Mouse (Mus musculus) thymus, postnatal 4 days (tissue): ENCODE measurements around the gene Celf6.

ENCODE experiments used
- DNase-seq: peaks from one replicate; pipeline ENCODE4 v3.0.0; 2021

Celf6 gene

DNA sequence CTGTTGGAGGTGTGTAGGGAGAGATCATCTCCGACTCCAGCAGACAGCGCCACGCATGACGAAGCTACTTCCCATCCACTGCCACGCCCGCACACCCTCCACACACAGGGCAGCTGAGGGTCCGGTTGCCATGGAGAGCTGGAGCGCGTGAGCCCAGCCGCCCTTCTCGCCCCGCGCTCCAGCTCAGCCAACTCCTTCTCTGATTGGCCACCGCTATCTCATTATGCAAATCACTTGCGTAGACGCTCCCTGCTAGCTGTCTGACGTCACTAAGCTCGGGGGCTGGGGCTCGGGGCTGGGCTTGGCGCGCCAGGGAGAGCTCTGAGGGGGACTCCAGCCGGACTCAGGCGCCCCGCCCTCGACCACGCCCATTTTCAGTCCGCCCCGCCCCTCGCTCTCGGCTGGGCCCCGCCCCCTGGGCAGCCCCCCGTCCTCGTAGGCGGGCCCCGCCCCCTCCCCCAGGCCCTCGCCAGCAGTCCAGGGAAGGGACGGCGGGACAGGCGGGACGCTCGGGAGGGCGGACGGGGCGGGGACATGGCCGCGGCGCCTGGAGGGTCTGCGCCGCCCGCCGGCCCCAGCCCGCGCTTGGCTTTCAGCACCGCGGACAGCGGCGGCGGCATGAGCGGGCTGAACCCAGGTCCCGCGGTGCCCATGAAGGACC, at the start of gene Celf6:
Gene Celf6 (plus strand): TSS at position 74 of the 661 bp plus-strand sequence.
- DNase-seq, result peak; percentile 89

DNA sequence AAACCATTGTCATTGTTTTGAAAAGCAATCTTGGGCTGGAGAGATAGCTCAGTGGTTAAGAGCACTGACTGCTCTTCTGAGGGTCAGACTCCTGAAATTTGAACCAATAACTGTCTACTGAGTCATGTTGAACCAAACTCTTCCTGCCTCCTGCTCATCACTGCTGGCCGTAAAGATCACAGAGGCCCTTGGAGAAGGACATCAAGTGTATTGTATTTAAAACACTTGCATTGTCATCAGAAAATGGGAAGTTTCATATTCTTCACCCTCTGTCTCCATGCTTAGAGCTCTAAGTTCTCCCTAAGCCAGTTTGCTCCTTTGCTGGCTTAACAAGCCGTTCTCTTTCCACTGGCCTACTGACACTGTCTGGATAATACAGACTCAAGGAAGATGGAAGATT, 49.4 kb upstream of the Celf6 start:
- DNase-seq, result no peak

DNA sequence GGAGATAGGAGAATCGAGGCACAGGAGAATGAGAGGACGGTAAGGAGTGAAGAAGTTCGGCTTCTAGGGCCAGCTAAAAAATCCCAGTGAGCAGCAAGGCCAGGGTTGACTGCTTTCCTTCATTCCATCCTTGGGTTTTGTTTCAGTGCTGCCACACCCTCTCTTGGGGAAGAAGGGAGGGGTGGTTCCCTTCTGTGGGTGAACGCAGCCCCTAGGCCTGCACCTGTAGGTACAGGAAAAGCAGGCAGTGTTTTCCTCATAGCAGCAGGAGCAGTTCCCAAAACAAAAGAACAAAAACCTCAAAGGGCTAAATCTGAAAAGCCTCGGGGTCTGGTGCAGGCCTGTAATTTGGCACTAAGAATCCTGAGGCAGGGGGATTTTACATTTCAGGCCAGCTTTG, 46.1 kb upstream of the Celf6 start:
- DNase-seq, result peak; percentile 12

DNA sequence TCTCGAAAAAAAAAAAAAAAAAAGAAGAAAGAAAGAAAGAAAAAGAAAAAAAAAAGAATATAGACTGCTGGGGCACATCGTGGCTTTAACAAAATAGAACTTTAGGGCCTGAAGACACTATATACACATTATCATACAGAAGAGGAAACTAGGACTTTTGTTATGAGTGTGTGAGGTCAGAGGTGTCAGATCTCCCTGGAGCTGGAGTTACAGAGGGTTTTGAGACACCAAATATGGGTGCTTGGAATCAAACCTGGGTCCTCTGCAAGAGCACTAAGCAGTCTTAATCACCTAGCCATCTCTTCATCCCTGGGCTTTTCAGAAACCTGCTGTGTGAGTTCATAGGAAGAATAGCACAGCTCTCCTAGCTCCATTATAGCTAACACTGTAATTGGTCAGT, 44.3 kb upstream of the Celf6 start:
- no peak for DNase-seq

- no peak for DNase-seq
These were observed 43.8 kb upstream of the Celf6 start for GRCm38 (mm10) chr9:59533889-59534288.

DNA sequence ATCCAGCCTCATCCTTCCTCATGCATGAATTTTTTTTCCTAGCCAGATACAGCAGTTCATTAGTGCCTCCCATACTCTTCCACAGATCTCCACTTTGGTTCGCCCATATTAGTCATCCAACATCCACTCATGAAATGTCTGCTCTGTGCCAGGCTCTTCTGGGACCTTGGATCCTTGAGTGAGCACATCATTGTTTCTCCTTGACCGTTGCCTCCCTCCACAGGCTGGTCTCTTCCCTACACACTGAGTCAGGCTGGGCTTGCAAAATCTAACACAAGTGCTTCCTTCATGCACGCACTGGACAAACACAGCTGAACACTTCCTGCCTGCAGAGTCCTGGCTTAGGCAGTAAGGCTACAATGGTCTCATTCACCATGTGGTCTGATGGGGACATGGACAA, 40.1 kb upstream of the Celf6 start:
- DNase-seq, result no peak

DNA sequence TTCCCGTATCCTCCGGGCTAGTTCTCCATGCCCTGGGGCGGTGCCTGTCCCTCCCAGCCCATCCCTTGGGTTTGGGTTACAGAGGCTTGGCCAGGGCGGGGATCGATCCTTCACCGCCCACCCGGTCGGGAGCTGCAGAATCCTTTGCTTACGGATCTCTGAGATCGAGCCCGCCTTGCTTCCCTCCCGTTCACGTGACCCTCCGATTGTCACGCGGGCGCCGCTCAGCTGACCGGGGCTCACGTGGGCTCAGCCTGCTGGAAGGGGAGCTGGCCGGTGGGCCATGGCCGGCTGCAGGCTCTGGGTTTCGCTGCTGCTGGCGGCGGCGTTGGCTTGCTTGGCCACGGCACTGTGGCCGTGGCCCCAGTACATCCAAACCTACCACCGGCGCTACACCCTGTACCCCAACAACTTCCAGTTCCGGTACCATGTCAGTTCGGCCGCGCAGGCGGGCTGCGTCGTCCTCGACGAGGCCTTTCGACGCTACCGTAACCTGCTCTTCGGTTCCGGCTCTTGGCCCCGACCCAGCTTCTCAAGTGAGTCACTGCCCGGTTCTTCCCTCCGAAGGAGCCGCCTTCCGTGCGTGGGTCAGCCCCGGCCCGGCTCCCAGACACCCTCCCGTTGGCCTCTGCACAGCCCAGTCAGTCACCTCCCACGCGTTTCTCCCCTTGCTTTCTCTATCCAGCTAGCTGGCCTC, 38.1 kb upstream of the Celf6 start, which contains the start of the genes Hexa and Tmem202:
Gene Hexa (plus strand): TSS at position 100 of the 697 bp plus-strand sequence.
Gene Tmem202 (minus strand): TSS at position 407 of the 697 bp plus-strand sequence.
- peak; percentile 73 for DNase-seq

GRCm38 (mm10) chr9:59541617-59542016, 36.1 kb upstream of the Celf6 start:
- no peak for DNase-seq

- no peak for DNase-seq
These were observed 34.9 kb upstream of the Celf6 start for GRCm38 (mm10) chr9:59542766-59543324.

DNA sequence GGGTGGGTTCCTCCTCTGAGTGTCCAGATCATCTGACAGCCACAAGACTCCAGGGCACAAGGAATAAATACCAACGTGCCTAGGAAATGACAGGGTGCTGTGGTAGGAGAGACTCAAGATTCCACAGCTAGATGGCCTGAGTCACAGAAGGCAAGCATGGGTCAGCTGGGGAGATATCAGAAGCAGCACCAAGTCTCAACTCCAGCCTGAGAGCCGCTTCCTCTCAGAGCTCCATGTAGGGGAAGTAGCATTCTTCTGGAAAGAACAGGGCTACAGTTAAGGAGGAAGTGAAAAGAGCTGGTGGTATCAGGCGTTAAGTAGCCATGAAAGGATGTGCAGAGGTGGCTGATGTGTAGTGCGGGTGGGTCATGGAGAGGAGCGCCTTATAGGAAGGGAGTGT, 33.0 kb upstream of the Celf6 start:
- DNase-seq, result no peak

DNA sequence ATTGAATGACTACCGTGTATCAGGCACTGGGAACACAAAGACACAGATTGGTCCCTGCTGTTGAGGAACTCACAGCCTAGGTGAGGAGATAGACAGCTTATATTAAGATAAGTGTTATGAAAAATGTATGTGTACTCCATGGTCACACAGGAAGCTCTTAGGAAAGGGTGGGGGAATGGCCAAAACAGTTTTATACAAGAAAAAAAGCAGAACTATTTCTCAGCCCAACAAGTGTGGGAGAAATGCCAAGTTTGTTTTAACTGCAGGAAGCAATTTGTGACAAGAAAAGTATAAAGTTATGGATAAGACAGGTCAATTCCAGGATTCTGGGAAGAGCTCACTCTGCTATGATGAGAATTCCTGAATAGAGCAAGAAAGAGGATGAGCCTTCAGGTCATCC, 29.8 kb upstream of the Celf6 start:
- DNase-seq, result no peak

GRCm38 (mm10) chr9:59548961-59549487, 28.7 kb upstream of the Celf6 start:
- no peak for DNase-seq

DNA sequence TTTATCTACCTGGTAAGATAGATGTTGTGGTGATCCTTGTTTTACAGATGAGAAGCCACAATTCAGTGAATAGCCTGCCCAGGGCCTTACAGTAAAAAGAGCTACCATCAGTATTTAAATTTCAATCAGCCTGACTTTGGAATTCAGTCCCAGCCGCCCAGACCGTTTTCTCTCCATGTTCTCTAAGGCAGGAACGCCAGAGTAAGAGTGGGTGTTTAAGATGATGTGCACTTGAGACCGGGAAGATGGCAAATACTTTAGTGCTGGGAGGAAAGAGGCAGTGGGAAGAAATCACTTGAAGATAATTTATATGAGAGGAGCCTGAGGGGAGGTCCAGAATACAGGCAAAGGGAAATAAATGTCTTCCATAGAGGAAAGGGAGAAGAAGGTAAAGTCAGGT, 27.6 kb upstream of the Celf6 start:
- DNase-seq, result no peak

- no peak for DNase-seq
These were observed 26.7 kb upstream of the Celf6 start for GRCm38 (mm10) chr9:59551017-59551416.

DNA sequence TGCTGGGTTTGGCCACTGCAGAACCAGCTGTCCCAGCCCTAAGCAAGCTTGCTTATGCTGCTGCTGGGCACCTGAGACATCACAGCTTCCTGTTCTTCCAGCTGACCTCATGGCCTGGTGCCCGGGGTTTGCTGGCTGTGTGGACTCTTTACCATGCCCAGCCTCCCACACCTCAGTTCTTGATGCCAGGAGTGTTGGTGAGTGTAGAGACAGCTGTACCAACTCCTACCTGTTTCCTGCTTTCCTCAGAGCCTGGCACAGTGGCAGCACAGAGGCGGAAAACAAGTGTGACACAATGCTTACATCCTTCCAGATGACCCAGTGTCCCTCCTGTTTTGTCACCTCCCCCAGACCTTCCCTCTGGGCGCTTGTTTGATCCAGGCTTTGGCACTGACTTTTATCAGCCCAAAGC, 26.1 kb upstream of the Celf6 start:
- DNase-seq, result no peak

GRCm38 (mm10) chr9:59552610-59553009, 25.1 kb upstream of the Celf6 start:
- no peak for DNase-seq

DNA sequence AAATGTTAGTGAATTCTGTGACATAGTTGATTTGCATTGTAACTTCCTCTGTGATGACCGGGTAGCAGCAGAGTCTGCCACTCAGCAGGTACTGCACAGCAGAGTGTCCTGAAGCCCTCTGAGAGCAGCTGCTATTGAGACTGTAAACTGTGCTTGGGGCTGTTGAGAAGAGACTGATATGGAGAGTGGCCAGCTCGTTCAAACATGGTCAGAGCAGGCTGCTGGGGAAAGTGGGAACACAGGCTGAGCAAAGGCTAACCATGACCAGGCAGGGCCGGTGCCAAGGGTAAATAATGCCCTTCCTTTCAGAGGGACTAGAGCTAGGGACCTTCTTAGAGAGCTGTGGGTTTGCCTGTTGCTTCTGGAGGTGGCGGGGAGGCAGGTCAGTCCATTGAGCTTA, 24.0 kb upstream of the Celf6 start:
- DNase-seq, result no peak

DNA sequence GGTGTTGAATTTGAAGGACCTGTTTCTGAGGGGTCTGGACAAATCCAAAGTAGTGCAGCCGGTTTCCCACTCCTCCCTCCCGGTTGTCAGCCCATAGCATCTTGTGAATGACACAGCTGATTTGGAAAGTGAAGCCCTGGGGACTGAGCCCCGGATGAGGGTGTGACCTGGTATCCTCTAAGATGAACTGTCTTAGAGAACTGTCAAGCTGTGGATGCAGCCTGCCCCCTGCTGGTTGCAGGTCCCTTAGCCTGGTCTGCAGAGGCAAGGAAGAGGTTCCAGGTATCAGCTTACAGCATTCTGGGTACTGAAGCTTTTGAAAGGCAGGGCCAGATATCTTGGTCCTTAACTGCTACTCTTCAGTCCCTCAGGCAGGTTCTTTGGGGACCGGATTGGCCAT, 12.1 kb upstream of the Celf6 start:
- peak; percentile 90 for DNase-seq

GRCm38 (mm10) chr9:59567111-59567510, 10.6 kb upstream of the Celf6 start:
- DNase-seq, result peak; percentile 74

- no peak for DNase-seq
These were observed 5.9 kb upstream of the Celf6 start for GRCm38 (mm10) chr9:59571852-59572251.

DNA sequence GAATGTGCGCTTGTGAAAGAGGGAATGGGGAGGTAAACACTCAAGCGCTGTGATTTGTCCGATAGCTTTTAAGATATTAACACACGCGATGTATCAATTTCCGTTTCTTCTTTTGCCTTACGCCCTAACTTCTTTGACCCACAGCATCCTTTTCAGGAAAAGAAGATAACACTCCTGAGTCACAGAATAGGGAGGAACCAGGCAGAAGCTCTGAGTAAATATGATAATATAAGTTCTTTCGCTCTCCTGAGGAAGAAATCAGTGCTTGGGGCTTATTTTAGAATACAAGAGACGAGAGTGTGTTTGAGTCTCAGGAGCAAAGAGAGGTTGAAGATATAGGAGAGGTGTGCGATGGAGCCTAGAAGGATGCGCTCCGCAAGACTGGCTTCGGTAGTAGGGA, 316 bp upstream of the Celf6 start:
- DNase-seq, result no peak

- DNase-seq, result no peak
These were observed 769 bp downstream of the Celf6 start for GRCm38 (mm10) chr9:59578505-59578867.

DNA sequence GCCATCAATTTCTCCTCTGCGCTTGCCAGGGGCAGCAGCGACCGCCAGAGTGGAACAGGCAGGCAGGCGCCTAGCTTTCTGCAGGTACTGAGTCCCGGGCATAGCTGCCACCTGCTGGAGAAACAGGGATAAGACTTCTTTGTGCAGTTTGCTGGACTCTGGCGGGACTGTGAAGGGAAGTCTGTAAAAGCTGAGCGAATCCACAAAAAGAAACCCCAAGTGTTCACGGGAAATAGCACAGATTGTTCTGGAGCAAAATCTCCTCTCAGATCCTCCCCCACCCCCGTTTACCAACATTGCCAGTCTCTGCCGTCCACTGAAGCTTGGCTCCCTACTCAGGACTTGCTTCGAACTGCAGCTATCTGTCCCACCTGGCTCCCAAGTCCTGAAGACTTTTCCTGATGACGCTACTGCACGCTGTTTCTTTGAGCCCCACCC, 7.2 kb downstream of the Celf6 start:
- DNase-seq, result peak; percentile 76

GRCm38 (mm10) chr9:59588252-59588651, 10.5 kb downstream of the Celf6 start:
- no peak for DNase-seq
